Mouse (Mus musculus) midbrain, embryonic 14.5 days (tissue): ENCODE results near the gene Grk6. TPM values are rescaled to one million over a fixed set of nuclear protein-coding genes. Genes with fewer than 3 reads are reported as not detected.

Experiments
- ATAC-seq: fragments of 200-750 bp; cut with Nextera tagmentation; 2 replicates; pipeline ENCODE4 v1.8.0; 2017; ENCODE audit warnings: moderate number of reproducible peaks, moderate library complexity; ENCODE audit not compliant: low FRiP score, low TSS enrichment
- DNase-seq: peaks from one replicate; pipeline ENCODE4 v3.0.0-alpha.2; 2015
- H3K27ac ChIP-seq: fragments of 300-500 bp; sonication (generic); replicated peaks from 2 replicates; pipeline ENCODE4 v1.5.1; 2014; ENCODE audit warnings: mild to moderate bottlenecking, low read depth, low read length, moderate library complexity
- H3K27me3 ChIP-seq: fragments of 300-500 bp; sonication (generic); 2 replicates; pipeline ENCODE4 v1.6.1; 2014; ENCODE audit warnings: low read length, control low read depth, mixed read lengths; ENCODE audit not compliant: control insufficient read depth, insufficient read depth
- H3K36me3 ChIP-seq: fragments of 300-500 bp; sonication (generic); 2 replicates; pipeline ENCODE4 v1.6.1; 2014; ENCODE audit warnings: low read length, control low read depth; ENCODE audit not compliant: control insufficient read depth, insufficient read depth
- H3K4me1 ChIP-seq: fragments of 300-500 bp; sonication (generic); 2 replicates; pipeline ENCODE4 v1.6.1; 2014; ENCODE audit warnings: mild to moderate bottlenecking, antibody characterized with exemption, low read length, control low read depth; ENCODE audit not compliant: control insufficient read depth, insufficient read depth
- H3K4me2 ChIP-seq: fragments of 300-500 bp; sonication (generic); 2 replicates; pipeline ENCODE4 v1.6.1; 2014; ENCODE audit warnings: mild to moderate bottlenecking, low read length, moderate library complexity
- H3K4me3 ChIP-seq: fragments of 300-500 bp; sonication (generic); replicated peaks from 2 replicates; pipeline ENCODE4 v1.5.1; 2014; ENCODE audit warnings: low read depth, low read length
- H3K9ac ChIP-seq: fragments of 300-500 bp; sonication (generic); replicated peaks from 2 replicates; pipeline ENCODE4 v1.6.1; 2014; ENCODE audit warnings: mild to moderate bottlenecking, low read length, moderate library complexity
- H3K9me3 ChIP-seq: fragments of 300-500 bp; sonication (generic); 2 replicates; pipeline ENCODE4 v1.6.1; 2016; ENCODE audit warnings: low read length, control low read depth, mixed read lengths; ENCODE audit not compliant: control insufficient read depth
- WGBS: fragments of 180-500 bp; shearing (Covaris S2); extraction: QIAGEN DNeasy Blood & Tissue Kit; methylation state at CpG from one replicate; pipeline ENCODE4 v1.1.7; 2014; 5-methylcytosine and 5-hydroxymethylcytosine counted together
- polyA plus RNA-seq: library from polyadenylated mRNA; unstranded; fragments of >200 nt; fragmentation: Nextera tagmentation; extraction: Ambion mirVana; gene quantifications from 2 replicates; pipeline ENCODE4 v1.2.1, GENCODE M21; 2014

The Grk6 gene
- polyA plus RNA-seq, 1 experiment from 2014 or later = 44.0 TPM

DNA sequence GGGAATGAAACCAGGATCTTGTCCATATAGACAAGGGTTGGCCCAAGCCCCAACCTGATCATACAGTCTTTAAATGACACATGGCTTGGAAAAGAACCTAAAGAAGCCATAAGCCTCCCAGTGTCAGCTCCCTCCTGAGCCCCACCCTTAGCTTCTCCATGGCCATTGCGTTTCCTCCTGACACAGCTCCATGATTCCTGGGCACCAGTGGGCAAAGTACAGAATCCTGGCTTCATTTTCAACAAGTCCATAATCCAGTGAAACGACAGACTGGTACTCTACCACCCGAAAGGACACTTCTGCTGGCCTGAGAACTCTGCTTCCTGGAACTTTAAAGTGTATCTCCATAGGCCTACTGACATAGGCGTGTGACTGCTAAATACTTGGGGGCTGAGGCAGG lies 37.5 kb upstream of the Grk6 start:
- DNase-seq (no peak), ATAC-seq (no peak)
- H3K4me1 ChIP-seq = peaks cover 8% of the 10 kb centered on the region
- no peak overlapping the region for H3K27ac ChIP-seq
- H3K27me3 ChIP-seq = no peaks in the 10 kb centered on the region
- H3K9me3 ChIP-seq = no peaks in the 10 kb centered on the region
- no peak overlapping the region for H3K4me3 ChIP-seq
- no peak overlapping the region for H3K4me2 ChIP-seq
- H3K36me3 ChIP-seq = no peaks in the 10 kb centered on the region
- no peak overlapping the region for H3K9ac ChIP-seq
- WGBS = 92% methylated on average over 4 of the region's 4 CpGs

DNA sequence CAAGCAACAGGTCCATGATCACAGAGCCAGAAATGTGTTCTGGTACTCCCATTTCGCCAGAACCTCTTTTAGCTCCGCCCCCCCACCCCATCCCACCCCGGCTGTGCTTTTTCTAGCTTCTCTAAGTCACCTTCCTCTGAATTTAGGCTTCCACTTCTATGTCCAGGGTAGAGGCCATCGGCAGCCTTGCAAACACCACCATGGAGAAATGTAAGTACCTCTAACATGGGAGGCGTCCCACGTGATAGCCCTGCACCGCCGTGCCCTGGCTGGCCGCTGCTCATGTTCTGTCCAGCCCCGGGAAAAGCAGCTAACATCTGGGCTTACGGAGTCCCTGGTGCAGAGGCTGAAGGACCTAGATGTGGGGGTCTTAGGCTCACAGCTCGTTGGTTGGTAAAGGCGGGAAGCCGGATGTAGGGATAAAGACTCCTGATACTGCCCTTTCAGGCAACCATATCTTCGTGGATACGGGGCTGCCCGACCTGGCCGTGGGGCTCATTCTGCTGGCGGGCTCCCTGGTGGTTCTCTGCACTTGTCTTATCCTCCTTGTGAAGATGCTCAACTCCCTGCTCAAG lies 36.2 kb upstream of the Grk6 start:
- 86% methylated on average over 19 of the region's 19 CpGs for whole genome bisulfite sequencing
- no peaks in the 10 kb centered on the region for H3K9me3 ChIP-seq

DNA sequence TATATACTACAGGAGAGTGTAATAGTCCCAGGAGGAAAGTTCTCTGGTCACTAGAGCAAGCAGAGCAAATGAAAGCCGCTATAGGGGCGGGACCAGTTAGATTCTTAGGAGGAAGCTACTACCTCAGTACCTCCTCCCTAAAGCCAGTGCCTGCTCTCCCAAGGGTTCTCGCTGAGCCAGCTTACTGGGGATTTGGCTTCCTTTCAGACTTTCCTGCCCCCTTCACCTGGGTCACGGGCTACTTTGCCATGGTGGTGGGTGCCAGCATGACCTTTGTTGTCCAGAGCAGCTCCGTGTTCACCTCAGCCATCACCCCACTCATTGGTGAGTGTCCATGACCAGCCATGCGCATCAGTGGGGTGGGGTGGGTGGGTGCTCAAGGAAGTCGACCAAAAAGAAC lies 33.0 kb upstream of the Grk6 start:
- Histone ChIP-seq H3K4me2 (no peak overlapping the region), H3K27ac (no peak overlapping the region), H3K36me3 (no peaks in the 10 kb centered on the region), H3K4me3 (no peak overlapping the region), H3K9me3 (no peaks in the 10 kb centered on the region), H3K27me3 (no peaks in the 10 kb centered on the region), H3K9ac (no peak overlapping the region), H3K4me1 (no peaks in the 10 kb centered on the region)
- WGBS = 73% methylated on average over 7 of the region's 7 CpGs
- DNase-seq (no peak), ATAC-seq (no peak)

More for the DNA sequence above, 36.2 kb upstream of the Grk6 start:
- ATAC-seq (no peak), DNase-seq (no peak)
- Histone ChIP-seq H3K27me3 (no peaks in the 10 kb centered on the region), H3K4me3 (no peak overlapping the region), H3K27ac (no peak overlapping the region), H3K36me3 (no peaks in the 10 kb centered on the region), H3K4me2 (no peak overlapping the region), H3K9ac (no peak overlapping the region), H3K4me1 (peaks cover 8% of the 10 kb centered on the region)

DNA sequence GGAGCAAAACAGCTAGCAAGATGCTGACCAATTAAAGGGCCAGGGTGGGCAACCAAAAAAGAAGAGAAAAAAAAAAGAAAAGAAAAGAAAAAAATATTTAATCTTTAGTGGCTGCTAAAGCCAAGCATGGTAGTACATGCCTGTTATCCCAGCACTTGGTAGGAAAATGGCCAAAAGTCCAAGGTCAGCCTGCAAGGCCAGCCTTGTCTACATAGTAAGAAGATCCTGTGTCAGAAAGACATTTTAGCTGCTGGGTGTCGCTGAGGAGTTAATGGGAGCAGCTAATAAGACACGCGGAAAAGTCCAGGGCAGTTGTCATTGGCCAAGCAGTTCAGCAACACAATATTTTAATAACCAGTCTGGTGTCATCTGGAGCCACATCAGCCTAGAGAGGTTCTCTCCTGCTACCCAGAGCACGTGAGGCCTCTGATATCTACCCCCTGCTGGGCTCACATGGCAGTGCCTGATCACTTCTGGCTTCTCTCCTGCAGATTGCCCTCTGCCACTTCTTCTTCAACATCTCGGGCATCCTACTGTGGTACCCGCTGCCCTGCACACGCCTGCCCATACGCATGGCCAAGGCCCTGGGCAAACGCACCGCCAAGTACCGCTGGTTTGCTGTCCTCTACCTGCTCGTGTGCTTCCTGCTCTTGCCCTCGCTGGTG lies 32.1 kb upstream of the Grk6 start:
- H3K4me3 ChIP-seq = no peak overlapping the region
- no peaks in the 10 kb centered on the region for H3K36me3 ChIP-seq
- H3K4me1 ChIP-seq = no peaks in the 10 kb centered on the region
- 88% methylated on average over 13 of the region's 13 CpGs for WGBS
- H3K27ac ChIP-seq = no peak overlapping the region
- DNase-seq (no peak), ATAC-seq (no peak)
- no peak overlapping the region for H3K4me2 ChIP-seq
- H3K9me3 ChIP-seq = no peaks in the 10 kb centered on the region
- no peak overlapping the region for H3K9ac ChIP-seq
- H3K27me3 ChIP-seq = no peaks in the 10 kb centered on the region

DNA sequence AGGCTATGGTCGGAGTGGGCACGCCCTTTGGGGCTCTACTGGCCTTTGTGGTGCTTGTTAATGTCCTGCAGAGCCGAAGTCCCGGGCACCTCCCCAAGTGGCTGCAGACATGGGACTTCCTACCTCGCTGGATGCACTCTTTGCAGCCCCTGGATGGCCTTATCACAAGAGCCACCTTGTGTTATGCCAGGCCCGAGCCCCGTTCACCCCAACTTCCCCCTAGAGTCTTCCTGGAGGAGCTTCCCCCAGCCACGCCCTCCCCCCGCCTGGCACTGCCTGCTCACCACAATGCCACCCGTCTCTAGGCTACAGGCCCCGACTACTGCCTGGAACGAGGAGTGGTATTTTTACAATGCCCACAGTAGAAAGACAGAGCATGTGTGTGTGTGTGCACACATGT lies 31.5 kb upstream of the Grk6 start:
- Histone ChIP-seq H3K9ac (no peak overlapping the region), H3K36me3 (no peaks in the 10 kb centered on the region), H3K9me3 (no peaks in the 10 kb centered on the region), H3K4me2 (no peak overlapping the region), H3K4me1 (no peaks in the 10 kb centered on the region), H3K27ac (no peak overlapping the region), H3K4me3 (no peak overlapping the region), H3K27me3 (no peaks in the 10 kb centered on the region)
- DNase-seq (no peak), ATAC-seq (no peak)
- 85% methylated on average over 12 of the region's 12 CpGs for WGBS

DNA sequence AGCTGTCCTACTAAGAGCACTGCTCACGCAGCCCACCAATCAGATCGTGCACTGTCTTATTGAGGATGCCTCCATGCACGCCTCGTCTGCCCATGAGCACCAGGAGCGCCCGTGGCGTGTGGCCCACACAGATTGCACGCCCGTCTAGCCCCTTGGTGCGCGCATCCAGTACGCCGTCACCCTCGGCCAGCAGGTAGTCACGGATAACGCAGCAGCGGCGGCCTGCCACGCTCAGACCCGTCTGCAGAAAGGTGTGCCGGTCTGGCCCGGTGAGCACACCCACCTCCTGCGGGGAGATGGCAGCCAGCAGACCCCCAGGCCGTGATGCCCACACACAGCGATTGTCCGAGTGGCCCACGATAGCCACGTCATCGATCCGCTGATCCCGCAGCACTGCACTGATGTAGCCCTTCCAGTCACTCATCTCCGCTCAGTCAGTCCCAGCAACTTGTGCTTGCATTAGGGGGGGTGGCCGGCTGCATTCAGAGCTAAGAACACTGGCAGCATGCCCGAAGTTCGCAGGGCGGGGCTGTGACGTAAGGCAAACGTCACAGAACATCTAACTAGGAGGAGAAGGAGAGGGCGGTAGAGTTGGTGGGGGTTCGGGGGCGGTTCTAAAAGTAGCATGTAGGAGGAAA lies 30.0 kb upstream of the Grk6 start, which contains the start of gene Pfn3:
Pfn3 (minus strand) TSS at position 490 of the 638 bp plus-strand sequence.
- Histone ChIP-seq H3K4me1 (no peaks in the 10 kb centered on the region), H3K9me3 (no peaks in the 10 kb centered on the region), H3K9ac (peak within 1 kb of the TSS; percentile 58), H3K4me3 (peak within 1 kb of the TSS; percentile 35), H3K4me2 (peak within 1 kb of the TSS; percentile 62), H3K27me3 (peaks cover 9% of the 10 kb centered on the region), H3K36me3 (no peaks in the 10 kb centered on the region), H3K27ac (no peak within 1 kb of the TSS)
- 7% methylated on average over 41 of the region's 41 CpGs for WGBS
- DNase-seq = peak; percentile 82
- ATAC-seq = peak; percentile 37; the same call in 1 of the 2 replicates

DNA sequence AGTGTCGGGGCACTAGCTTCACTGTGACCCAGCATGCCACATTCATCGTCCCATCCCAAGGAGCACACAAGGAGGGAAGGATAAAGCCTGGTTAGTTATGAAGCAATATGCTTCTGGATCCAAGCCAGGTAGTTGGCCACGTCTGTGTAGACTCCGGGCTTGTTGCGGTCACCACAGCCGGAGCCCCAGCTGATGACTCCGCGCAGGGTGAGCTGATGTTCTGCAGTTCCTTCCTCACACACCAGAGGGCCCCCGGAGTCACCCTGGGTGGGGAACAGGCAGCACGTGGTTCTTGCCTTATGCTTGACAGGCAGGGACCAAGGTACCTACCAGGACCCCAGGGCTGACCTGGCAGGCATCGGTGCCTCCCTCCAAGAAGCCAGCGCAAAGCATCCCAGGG lies 26.9 kb upstream of the Grk6 start:
- Histone ChIP-seq H3K36me3 (no peaks in the 10 kb centered on the region), H3K9me3 (no peaks in the 10 kb centered on the region), H3K4me1 (peaks cover 5% of the 10 kb centered on the region; the same call in 1 of the 2 replicates), H3K27ac (no peak overlapping the region), H3K4me2 (peak overlapping the region; percentile 38), H3K9ac (peak overlapping the region; percentile 28; the same call in 1 of the 2 replicates), H3K27me3 (peaks cover 32% of the 10 kb centered on the region), H3K4me3 (0 out of 2 replicates have a peak overlapping the region, but pooled peaks have one; percentile 1)
- peak; percentile 65 for ATAC-seq
- DNase-seq = peak; percentile 88
- WGBS = 9% methylated on average over 12 of the region's 12 CpGs

DNA sequence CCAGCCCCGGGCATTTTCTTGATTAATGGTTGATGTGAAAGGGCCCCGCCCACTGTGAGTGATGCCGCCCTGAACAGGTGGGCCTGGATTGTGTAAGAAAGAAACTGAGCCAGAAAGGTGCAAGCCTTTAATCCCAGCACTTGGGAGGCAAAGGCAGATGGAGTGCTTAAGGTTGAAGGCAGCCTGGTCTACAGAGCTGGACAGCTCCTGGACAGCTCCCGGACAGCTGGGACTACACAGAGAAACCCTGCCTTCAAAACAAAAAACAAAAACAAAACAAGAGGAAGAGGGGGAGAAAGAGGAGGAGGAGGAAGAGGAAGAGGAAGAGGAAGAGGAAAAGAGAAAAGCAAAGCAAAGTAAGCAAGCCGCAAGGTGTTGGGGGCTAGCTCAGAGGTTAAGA lies 25.7 kb upstream of the Grk6 start:
- H3K4me1 ChIP-seq = peaks cover 5% of the 10 kb centered on the region; the same call in 1 of the 2 replicates
- no peak for DNase-seq
- 83% methylated on average over 5 of the region's 5 CpGs for WGBS
- no peak overlapping the region for H3K27ac ChIP-seq
- no peak overlapping the region for H3K9ac ChIP-seq
- H3K4me2 ChIP-seq = no peak overlapping the region
- ATAC-seq = no peak
- no peaks in the 10 kb centered on the region for H3K9me3 ChIP-seq
- no peak overlapping the region for H3K4me3 ChIP-seq
- no peaks in the 10 kb centered on the region for H3K36me3 ChIP-seq
- peaks cover 32% of the 10 kb centered on the region for H3K27me3 ChIP-seq
